Mouse (Mus musculus): ENCODE results near the gene Prkn. TPM values are rescaled to one million over a fixed set of nuclear protein-coding genes. Genes with fewer than 3 reads are reported as not detected.

Prkn gene
- polyA plus RNA-seq, 1 experiment from 2014 or later, result 0.96 TPM

DNA sequence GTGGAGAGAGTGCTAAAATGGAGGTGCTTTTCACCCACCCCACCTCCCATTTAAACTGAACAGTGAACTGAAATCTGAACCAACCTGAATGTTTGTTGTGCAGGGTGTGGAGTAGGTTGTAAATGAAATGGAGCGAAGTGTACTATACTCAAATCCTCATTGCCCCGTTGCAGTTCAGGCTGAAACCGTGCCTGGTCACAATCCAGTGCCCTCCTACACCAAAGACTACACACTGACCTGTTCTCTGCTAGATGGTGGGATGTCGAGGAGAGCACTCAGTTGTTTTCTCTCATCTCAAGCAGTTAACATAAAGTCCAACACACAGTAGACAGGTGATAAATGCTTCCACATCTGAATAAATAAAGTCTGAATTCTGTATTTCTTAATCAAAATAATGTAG, 574.1 kb downstream of the Prkn start:
- 35% methylated on average over 4 of the region's 4 CpGs for WGBS
- no peaks in the 10 kb centered on the region for H3K36me3 ChIP-seq (ENCODE audit: control insufficient read depth, insufficient read depth)
- H3K4me3 ChIP-seq (ENCODE audit: low read depth, low read length), result no peak overlapping the region
- H3K4me2 ChIP-seq (replicated peaks; ENCODE audit: low read depth), result no peak overlapping the region
- no peak for ATAC-seq
- no peak for TF ChIP-seq CTCF (IDR thresholded peaks at IDR 0.05; ENCODE audit: low read depth)
- H3K9ac ChIP-seq (ENCODE audit: low read depth, low read length), result no peak overlapping the region
- H3K27ac ChIP-seq (ENCODE audit: low read depth, low read length), result no peak overlapping the region
- H3K9me3 ChIP-seq (ENCODE audit: control insufficient read depth), result no peaks in the 10 kb centered on the region
- H3K27me3 ChIP-seq (replicated peaks; ENCODE audit: control insufficient read depth, insufficient read depth, low read length), result no peaks in the 10 kb centered on the region
- H3K4me1 ChIP-seq (replicated peaks; ENCODE audit: control insufficient read depth, insufficient read depth, low read length), result no peaks in the 10 kb centered on the region

GRCm38 (mm10) chr17:11417150-11417549, 577.0 kb downstream of the Prkn start:
- no peaks in the 10 kb centered on the region for H3K4me1 ChIP-seq (replicated peaks; ENCODE audit: control insufficient read depth, insufficient read depth, low read length)
- 75% methylated on average over 3 of the region's 3 CpGs for WGBS
- no peak overlapping the region for H3K4me3 ChIP-seq (ENCODE audit: low read depth, low read length)
- H3K27me3 ChIP-seq (replicated peaks; ENCODE audit: control insufficient read depth, insufficient read depth, low read length), result no peaks in the 10 kb centered on the region
- H3K9me3 ChIP-seq (ENCODE audit: control insufficient read depth), result no peaks in the 10 kb centered on the region
- H3K9ac ChIP-seq (ENCODE audit: low read depth, low read length), result no peak overlapping the region
- H3K36me3 ChIP-seq (ENCODE audit: control insufficient read depth, insufficient read depth), result no peaks in the 10 kb centered on the region
- ATAC-seq, result no peak
- H3K27ac ChIP-seq (ENCODE audit: low read depth, low read length), result no peak overlapping the region
- H3K4me2 ChIP-seq (replicated peaks; ENCODE audit: low read depth), result no peak overlapping the region
- TF ChIP-seq CTCF (IDR thresholded peaks at IDR 0.05; ENCODE audit: low read depth), result no peak

- WGBS, result 85% methylated on average over 3 of the region's 3 CpGs
- Histone ChIP-seq H3K27me3 (replicated peaks; ENCODE audit: control insufficient read depth, insufficient read depth, low read length) (no peaks in the 10 kb centered on the region), H3K36me3 (ENCODE audit: control insufficient read depth, insufficient read depth) (no peaks in the 10 kb centered on the region), H3K9ac (ENCODE audit: low read depth, low read length) (no peak overlapping the region), H3K27ac (ENCODE audit: low read depth, low read length) (no peak overlapping the region), H3K9me3 (ENCODE audit: control insufficient read depth) (no peaks in the 10 kb centered on the region), H3K4me1 (replicated peaks; ENCODE audit: control insufficient read depth, insufficient read depth, low read length) (no peaks in the 10 kb centered on the region), H3K4me2 (replicated peaks; ENCODE audit: low read depth) (no peak overlapping the region), H3K4me3 (ENCODE audit: low read depth, low read length) (no peak overlapping the region)
- TF ChIP-seq CTCF (IDR thresholded peaks at IDR 0.05; ENCODE audit: low read depth), result no peak
- ATAC-seq, result no peak
Observed at GRCm38 (mm10) chr17:11419484-11419883, 579.3 kb downstream of the Prkn start.

GRCm38 (mm10) chr17:11420839-11421238, 580.7 kb downstream of the Prkn start:
- H3K27ac ChIP-seq (ENCODE audit: low read depth, low read length), result no peak overlapping the region
- H3K9me3 ChIP-seq (ENCODE audit: control insufficient read depth), result no peaks in the 10 kb centered on the region
- TF ChIP-seq CTCF (IDR thresholded peaks at IDR 0.05; ENCODE audit: low read depth), result no peak
- no peak overlapping the region for H3K9ac ChIP-seq (ENCODE audit: low read depth, low read length)
- no peak overlapping the region for H3K4me2 ChIP-seq (replicated peaks; ENCODE audit: low read depth)
- no peak for ATAC-seq
- no peak overlapping the region for H3K4me3 ChIP-seq (ENCODE audit: low read depth, low read length)
- no peaks in the 10 kb centered on the region for H3K4me1 ChIP-seq (replicated peaks; ENCODE audit: control insufficient read depth, insufficient read depth, low read length)
- H3K27me3 ChIP-seq (replicated peaks; ENCODE audit: control insufficient read depth, insufficient read depth, low read length), result no peaks in the 10 kb centered on the region
- H3K36me3 ChIP-seq (ENCODE audit: control insufficient read depth, insufficient read depth), result no peaks in the 10 kb centered on the region
- 70% methylated on average over 6 of the region's 6 CpGs for WGBS

GRCm38 (mm10) chr17:11421264-11421940, 581.2 kb downstream of the Prkn start:
- H3K4me3 ChIP-seq (ENCODE audit: low read depth, low read length), result no peak overlapping the region
- H3K4me1 ChIP-seq (replicated peaks; ENCODE audit: control insufficient read depth, insufficient read depth, low read length), result no peaks in the 10 kb centered on the region
- no peaks in the 10 kb centered on the region for H3K9me3 ChIP-seq (ENCODE audit: control insufficient read depth)
- no peak overlapping the region for H3K9ac ChIP-seq (ENCODE audit: low read depth, low read length)
- no peak for TF ChIP-seq CTCF (IDR thresholded peaks at IDR 0.05; ENCODE audit: low read depth)
- no peaks in the 10 kb centered on the region for H3K27me3 ChIP-seq (replicated peaks; ENCODE audit: control insufficient read depth, insufficient read depth, low read length)
- no peak overlapping the region for H3K4me2 ChIP-seq (replicated peaks; ENCODE audit: low read depth)
- no peaks in the 10 kb centered on the region for H3K36me3 ChIP-seq (ENCODE audit: control insufficient read depth, insufficient read depth)
- ATAC-seq, result no peak
- no peak overlapping the region for H3K27ac ChIP-seq (ENCODE audit: low read depth, low read length)
- 34% methylated on average over 5 of the region's 5 CpGs for WGBS

DNA sequence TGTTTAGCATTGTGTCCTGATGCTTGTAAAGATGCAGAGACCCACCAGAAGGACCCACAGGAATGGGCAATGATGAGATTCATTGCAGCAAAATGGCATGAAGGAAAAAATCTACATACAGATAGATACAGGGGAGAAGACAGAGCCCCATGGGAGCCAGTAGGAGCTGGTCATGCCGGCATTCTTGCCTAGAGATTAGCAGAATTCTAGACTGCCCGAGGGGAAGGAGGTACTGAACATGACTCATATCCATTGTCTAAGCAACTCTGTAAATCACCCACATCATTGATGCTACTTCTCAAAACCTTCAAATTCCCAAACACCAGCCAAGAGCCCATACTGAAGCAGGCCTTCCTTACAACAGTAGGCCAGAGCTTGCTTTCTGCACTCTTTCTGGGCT, 591.1 kb downstream of the Prkn start:
- no peak overlapping the region for H3K9ac ChIP-seq (ENCODE audit: low read depth, low read length)
- 90% methylated on average over 2 of the region's 2 CpGs for WGBS
- H3K36me3 ChIP-seq (ENCODE audit: control insufficient read depth, insufficient read depth), result no peaks in the 10 kb centered on the region
- H3K4me1 ChIP-seq (replicated peaks; ENCODE audit: control insufficient read depth, insufficient read depth, low read length), result no peaks in the 10 kb centered on the region
- no peaks in the 10 kb centered on the region for H3K27me3 ChIP-seq (replicated peaks; ENCODE audit: control insufficient read depth, insufficient read depth, low read length)
- TF ChIP-seq CTCF (IDR thresholded peaks at IDR 0.05; ENCODE audit: low read depth), result no peak
- no peak for ATAC-seq
- no peak overlapping the region for H3K4me2 ChIP-seq (replicated peaks; ENCODE audit: low read depth)
- H3K27ac ChIP-seq (ENCODE audit: low read depth, low read length), result no peak overlapping the region
- H3K9me3 ChIP-seq (ENCODE audit: control insufficient read depth), result no peaks in the 10 kb centered on the region
- no peak overlapping the region for H3K4me3 ChIP-seq (ENCODE audit: low read depth, low read length)

DNA sequence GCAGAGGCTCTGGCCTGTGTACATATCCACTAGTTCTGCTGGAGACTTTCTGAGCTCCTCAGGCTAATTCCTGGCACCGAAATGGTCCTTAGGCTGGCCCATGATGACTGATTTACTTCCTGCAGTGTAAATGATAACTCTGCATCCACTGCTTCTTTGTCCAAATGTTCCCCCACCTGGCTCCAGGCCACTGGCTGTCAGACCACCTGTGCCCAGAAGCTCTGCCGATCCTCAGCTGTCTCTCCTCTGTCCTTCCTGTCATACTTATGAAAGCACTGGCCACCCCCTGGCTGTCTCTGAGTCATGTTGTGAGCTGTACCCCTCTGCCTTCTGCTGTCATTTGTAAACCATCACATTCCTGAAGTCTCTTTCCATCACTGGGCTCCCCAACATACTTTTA, 592.4 kb downstream of the Prkn start:
- WGBS, result 87% methylated on average over 2 of the region's 2 CpGs
- Histone ChIP-seq H3K9me3 (ENCODE audit: control insufficient read depth) (no peaks in the 10 kb centered on the region), H3K4me3 (ENCODE audit: low read depth, low read length) (no peak overlapping the region), H3K36me3 (ENCODE audit: control insufficient read depth, insufficient read depth) (no peaks in the 10 kb centered on the region), H3K9ac (ENCODE audit: low read depth, low read length) (no peak overlapping the region), H3K27ac (ENCODE audit: low read depth, low read length) (no peak overlapping the region), H3K27me3 (replicated peaks; ENCODE audit: control insufficient read depth, insufficient read depth, low read length) (no peaks in the 10 kb centered on the region), H3K4me1 (replicated peaks; ENCODE audit: control insufficient read depth, insufficient read depth, low read length) (no peaks in the 10 kb centered on the region), H3K4me2 (replicated peaks; ENCODE audit: low read depth) (no peak overlapping the region)
- TF ChIP-seq CTCF (IDR thresholded peaks at IDR 0.05; ENCODE audit: low read depth), result no peak
- no peak for ATAC-seq
